Mouse (Mus musculus) bone marrow macrophage, adult 2 months (primary cell): ENCODE results near the gene Olfr1477.
"Not testable (repeated sequence)": the region's sequence is repeated elsewhere in the genome, so short reads cannot be mapped to it uniquely, and the experiment has no call there.

ENCODE experiments used
- CTCF ChIP-seq: IDR thresholded peaks from 2 replicates; pipeline ENCODE4 v1.5.1; 2012; ENCODE audit warnings: low read depth, mild to moderate bottlenecking, low read length, moderate library complexity
- POLR2A ChIP-seq: IDR thresholded peaks from 2 replicates; pipeline ENCODE4 v1.6.1; 2012; ENCODE audit warnings: mild to moderate bottlenecking, low read depth, low read length, borderline replicate concordance

DNA sequence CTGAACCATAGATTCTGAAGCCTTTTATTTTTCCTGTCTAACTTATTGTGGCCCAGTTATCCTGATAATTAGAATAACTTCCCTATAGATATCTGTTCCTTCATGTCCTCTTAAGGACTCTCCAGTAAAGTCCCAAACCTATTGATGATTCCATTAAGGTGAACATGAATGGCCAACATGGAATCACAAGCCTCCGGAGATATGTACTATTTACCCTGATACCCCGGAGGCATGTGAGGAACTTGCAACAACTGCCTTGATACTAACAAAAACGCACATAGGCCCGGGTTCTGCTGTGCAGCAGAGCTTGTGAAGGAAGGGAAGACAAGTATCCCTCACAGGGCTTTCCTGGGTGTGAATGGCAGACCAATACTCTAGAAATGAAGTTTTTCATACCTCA is 31.1 kb upstream of the Olfr1477 start, which contains the start of gene Olfr1474:
- TF ChIP-seq POLR2A, CTCF: not testable (repeated sequence)
